Mouse (Mus musculus) brain, embryonic 18.5 days (tissue): Measurements from ENCODE around the gene Gm28042.

Experiments used
- DNase-seq: peaks from one replicate; pipeline ENCODE4 v3.0.0-alpha.2; 2012; ENCODE audit warnings: low read depth, low spot score

The Gm28042 gene

GRCm38 (mm10) chr2:120011462-120012200 is 15.7 kb upstream of the Gm28042 start:
- DNase-seq = no peak

DNA sequence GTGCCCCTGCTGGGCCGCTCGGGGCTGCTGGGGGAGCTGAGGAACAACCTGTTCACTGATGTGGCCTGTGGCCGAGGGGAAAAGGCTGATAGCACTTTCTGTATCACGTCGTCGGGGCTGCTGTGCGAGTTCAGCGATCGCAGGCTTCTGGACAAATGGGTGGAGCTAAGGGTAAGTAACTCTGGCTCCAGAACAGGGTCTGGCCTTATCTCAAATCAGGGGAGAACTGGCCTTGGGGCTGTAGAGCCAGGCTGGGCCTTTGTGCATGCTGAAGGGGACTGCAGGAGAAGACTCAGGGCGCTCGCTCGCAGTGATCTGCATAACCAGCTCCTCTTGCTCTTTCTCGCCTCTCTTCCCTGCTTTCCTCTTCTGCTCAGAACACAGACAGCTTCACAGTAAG is 14.4 kb upstream of the Gm28042 start:
- no peak for DNase-seq

DNA sequence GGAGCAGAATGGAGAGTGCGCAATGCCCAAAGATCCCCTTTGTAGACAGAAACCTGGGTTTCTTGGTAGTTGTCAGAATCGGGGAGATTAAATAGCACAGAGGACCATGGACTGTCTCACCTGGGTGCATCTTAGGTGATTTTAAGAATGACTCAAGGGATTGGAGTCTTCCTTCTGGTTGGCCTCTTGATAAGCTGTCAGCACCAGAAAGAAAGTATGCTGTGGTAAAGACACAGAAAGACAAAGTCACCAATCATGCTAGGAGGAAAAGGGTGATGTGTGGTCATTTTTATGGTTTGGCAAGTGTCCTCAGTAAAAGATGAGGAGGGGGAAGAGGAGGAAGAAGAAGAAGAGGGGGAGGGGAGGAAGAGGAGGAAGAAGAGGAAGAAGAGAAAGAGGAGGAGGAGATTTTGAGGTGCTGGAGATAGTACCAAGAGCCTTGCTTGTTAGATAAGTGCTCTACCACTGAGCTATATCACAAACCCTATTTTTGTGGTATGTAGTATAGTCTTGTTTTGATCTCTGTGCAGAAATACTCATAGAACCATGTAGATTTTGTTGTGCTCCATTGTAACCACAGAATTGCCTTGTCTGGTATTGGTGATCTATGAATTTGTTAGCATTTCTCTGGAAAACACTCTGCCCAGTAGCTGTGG is 13.3 kb upstream of the Gm28042 start:
- no peak for DNase-seq

DNA sequence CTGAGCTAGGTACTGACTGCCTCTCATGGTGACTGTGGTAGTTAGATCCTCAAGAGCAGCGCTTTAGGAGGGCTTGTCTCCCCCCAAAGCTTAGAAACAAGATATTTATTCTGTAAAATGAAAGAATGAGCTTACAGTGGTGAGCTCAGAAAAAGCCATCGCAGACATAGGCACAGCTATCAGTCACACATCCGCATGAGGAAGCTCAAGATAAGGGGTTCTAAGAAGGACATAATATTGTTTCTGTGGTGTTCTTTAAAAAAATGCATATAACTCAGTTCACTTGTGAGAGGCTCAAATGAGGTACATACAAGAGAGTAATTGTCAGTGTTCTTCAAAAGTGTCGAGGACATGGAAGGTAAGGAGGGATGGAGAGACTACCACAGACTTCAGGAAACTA is 11.4 kb upstream of the Gm28042 start:
- DNase-seq = no peak

GRCm38 (mm10) chr2:120017599-120017998 is 9.7 kb upstream of the Gm28042 start:
- DNase-seq = no peak

- DNase-seq = no peak
Observed at GRCm38 (mm10) chr2:120024337-120024736, 3.0 kb upstream of the Gm28042 start.

- no peak for DNase-seq
Observed at GRCm38 (mm10) chr2:120027950-120028331, 648 bp downstream of the Gm28042 start.

GRCm38 (mm10) chr2:120030380-120030779 is 3.1 kb downstream of the Gm28042 start:
- no peak for DNase-seq

GRCm38 (mm10) chr2:120032726-120033467 is 5.6 kb downstream of the Gm28042 start, which contains the start of gene Pla2g4b:
TSS of gene Pla2g4b (plus strand) at chr2:120033417.
- no peak for DNase-seq

DNA sequence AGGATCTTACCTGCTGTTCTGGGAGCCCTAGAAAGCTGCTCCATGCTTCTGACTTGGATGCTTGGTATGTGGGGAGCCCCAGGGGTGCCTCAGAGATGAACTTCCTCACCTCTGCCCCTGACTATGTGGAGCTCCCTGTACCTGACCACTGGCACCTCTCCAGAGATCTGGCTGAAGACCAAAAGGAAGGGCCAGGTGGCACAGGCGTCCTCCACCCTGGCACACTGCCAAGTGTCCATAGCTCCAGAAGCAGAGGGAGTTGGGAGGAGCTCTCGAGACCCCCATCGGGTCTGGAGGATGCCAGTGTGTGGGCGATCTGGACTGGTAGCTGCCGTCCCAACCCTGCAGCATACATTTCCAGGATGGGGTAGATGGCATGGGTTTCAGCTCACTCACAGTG is 6.4 kb downstream of the Gm28042 start:
- DNase-seq = no peak

GRCm38 (mm10) chr2:120037744-120038143 is 10.5 kb downstream of the Gm28042 start:
- no peak for DNase-seq

GRCm38 (mm10) chr2:120040991-120041390 is 13.7 kb downstream of the Gm28042 start:
- DNase-seq = no peak

DNA sequence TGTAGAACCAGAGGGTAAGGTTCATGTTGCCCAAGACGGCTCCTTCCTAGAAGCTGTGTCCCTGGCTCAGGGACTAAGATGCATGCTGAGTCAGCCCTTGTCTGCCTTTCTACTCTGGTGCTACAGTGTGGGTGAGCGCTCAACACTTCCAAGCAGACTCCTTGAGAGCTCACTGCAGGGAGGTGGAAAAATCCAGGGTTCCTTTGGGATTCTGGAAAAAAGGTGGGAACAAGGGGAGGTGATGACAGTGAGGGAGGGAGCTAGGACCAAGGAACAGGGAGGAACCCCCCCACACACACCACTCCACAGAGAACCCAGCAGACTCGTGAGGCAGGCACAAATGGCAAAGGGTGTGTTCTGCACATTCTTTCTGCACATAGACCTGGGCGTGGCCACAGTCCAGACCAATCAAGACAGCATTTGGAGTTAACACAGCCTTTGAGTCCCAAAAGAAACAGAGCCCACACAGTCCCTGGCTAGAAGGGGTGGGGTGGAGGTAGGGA is 16.9 kb downstream of the Gm28042 start:
- DNase-seq = no peak

GRCm38 (mm10) chr2:120044676-120045075 is 17.4 kb downstream of the Gm28042 start:
- no peak for DNase-seq

DNA sequence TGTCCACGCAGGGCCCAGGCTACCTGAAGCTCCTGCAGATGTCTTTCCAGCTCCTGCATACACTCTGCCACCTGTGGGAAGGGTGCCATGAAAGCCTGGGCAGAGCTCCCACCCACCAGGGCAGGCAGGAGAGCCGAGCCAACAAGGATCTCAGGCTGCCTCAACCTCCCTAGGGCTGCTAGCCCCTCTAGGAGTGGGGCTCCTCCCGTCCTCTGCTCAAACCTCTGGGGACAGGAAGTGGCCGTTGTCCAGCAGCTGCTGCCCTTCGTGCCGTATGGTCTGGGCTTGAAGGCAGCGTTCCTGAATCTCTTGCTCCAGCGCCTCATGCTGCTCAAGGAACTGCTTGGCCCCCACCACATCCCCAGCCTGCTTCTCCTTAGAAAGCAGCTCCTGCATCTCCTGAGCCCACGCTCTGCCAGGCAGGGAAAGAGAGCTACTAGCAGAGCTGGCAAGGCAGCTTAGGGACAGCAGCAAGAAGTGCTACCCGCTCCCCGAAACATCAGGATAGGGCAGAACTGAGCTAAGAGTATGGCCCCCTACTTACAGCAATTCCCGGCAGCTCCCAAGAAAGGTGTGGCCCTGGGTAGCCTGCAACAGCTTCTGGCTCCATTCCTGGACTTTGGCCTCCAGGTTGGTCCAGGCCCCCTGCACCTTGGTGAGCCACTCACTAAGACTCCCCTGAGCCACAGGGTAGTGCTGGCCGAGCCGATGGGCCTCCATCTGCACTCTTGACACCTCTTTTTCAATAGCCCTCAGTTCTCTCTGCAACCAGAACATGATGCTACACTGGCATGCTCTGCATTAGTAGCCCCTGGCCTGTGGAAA is 19.4 kb downstream of the Gm28042 start:
- no peak for DNase-seq

DNA sequence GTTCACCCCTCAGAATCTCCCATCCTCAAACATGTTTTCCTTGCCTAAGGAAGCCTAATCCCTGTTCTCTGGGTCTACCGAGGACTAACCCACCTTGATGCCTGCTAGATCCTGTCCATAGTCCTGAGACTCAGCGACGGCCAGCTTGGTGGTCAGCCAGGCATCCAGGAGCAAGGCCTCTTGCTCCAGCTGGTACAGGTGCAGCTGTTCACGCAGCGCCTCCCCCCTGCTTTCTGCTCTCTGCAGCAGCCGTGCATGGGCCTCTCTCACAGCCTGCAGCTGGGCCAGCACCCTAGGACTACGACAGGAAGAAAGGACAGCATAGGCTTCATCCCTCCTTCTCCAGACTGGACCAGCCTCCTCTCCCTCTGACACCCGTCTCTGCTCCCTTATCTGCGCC is 20.9 kb downstream of the Gm28042 start:
- no peak for DNase-seq

DNA sequence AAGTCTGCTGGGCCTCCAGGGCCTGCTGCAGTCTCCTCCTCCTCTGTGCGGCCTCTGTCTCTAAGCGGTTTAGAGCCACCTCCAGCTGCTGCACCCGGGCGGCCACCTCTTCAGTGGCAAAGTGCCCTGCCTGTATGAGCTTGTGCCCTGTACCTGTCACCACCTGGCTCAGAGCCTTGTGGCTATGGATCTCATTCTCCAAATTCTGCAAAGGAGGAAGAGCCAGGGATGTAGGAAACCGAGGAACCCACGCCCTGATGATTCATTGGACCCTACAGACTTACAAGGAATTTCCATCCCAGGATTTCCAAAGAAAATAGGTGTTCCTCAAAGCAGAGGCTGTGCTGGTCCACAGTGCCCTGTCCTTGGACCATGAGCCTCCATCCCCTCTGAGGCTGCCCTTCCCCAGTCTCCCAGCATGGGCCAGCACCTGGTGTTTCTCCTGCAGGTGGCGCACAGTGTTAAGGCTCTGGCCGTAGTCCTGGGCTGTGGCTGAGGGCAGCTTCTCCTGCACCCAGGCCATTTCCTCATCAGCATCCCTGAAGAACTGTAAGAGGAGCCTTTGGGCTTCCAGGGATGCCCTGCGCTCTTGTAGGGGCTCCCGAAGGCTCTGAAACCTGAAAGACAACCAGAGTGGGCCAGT is 22.5 kb downstream of the Gm28042 start:
- no peak for DNase-seq

GRCm38 (mm10) chr2:120051405-120051804 is 24.1 kb downstream of the Gm28042 start:
- DNase-seq = no peak

- DNase-seq = no peak
Observed at GRCm38 (mm10) chr2:120054771-120055552, 27.7 kb downstream of the Gm28042 start.

GRCm38 (mm10) chr2:120055923-120056322 is 28.6 kb downstream of the Gm28042 start:
- no peak for DNase-seq
